Mouse (Mus musculus) heart, embryonic 12.5 days (tissue): ENCODE measurements around the gene Prickle2. TPM values are rescaled to one million over a fixed set of nuclear protein-coding genes. Genes with fewer than 3 reads are reported as not detected.

ENCODE experiments used
- ATAC-seq: fragments of 200-750 bp; cut with Nextera tagmentation; 2 replicates; pipeline ENCODE4 v1.8.0; 2017; ENCODE audit warnings: moderate TSS enrichment, moderate library complexity; ENCODE audit not compliant: insufficient number of reproducible peaks, low FRiP score
- H3K27ac ChIP-seq: fragments of 300-500 bp; sonication (generic); 2 replicates; pipeline ENCODE4 v1.5.1; 2016; ENCODE audit warnings: mild to moderate bottlenecking, moderate library complexity; ENCODE audit not compliant: poor library complexity, severe bottlenecking
- H3K27me3 ChIP-seq: fragments of 300-500 bp; sonication (generic); replicated peaks from 2 replicates; pipeline ENCODE4 v1.6.1; 2016; ENCODE audit warnings: mild to moderate bottlenecking, moderate library complexity
- H3K36me3 ChIP-seq: fragments of 300-500 bp; sonication (generic); 2 replicates; pipeline ENCODE4 v1.6.1; 2016; ENCODE audit warnings: mild to moderate bottlenecking, moderate library complexity
- H3K4me1 ChIP-seq: fragments of 300-500 bp; sonication (generic); replicated peaks from 2 replicates; pipeline ENCODE4 v1.6.1; 2016; ENCODE audit warnings: mild to moderate bottlenecking
- H3K4me2 ChIP-seq: fragments of 300-500 bp; sonication (generic); 2 replicates; pipeline ENCODE4 v1.6.1; 2016; ENCODE audit warnings: mild to moderate bottlenecking, moderate library complexity
- H3K4me3 ChIP-seq: fragments of 300-500 bp; sonication (generic); 2 replicates; pipeline ENCODE4 v1.5.1; 2016; ENCODE audit warnings: mild to moderate bottlenecking
- H3K9ac ChIP-seq: fragments of 300-500 bp; sonication (generic); 2 replicates; pipeline ENCODE4 v1.6.1; 2016; ENCODE audit warnings: mild to moderate bottlenecking, moderate library complexity
- H3K9me3 ChIP-seq: fragments of 300-500 bp; sonication (generic); replicated peaks from 2 replicates; pipeline ENCODE4 v1.6.1; 2016; ENCODE audit warnings: mild to moderate bottlenecking, moderate library complexity
- WGBS: fragments of 180-500 bp; shearing (Covaris S2); methylation state at CpG from one replicate; pipeline ENCODE4 v1.1.7; 2016; 5-methylcytosine and 5-hydroxymethylcytosine counted together
- polyA plus RNA-seq: library from polyadenylated mRNA; unstranded; fragments of >200 nt; fragmentation: Nextera tagmentation; extraction: Ambion mirVana; gene quantifications from 2 replicates; pipeline ENCODE4 v1.2.1, GENCODE M21; 2016

Prickle2 gene
- polyA plus RNA-seq, 1 experiment from 2014 or later = 7.9 TPM

DNA sequence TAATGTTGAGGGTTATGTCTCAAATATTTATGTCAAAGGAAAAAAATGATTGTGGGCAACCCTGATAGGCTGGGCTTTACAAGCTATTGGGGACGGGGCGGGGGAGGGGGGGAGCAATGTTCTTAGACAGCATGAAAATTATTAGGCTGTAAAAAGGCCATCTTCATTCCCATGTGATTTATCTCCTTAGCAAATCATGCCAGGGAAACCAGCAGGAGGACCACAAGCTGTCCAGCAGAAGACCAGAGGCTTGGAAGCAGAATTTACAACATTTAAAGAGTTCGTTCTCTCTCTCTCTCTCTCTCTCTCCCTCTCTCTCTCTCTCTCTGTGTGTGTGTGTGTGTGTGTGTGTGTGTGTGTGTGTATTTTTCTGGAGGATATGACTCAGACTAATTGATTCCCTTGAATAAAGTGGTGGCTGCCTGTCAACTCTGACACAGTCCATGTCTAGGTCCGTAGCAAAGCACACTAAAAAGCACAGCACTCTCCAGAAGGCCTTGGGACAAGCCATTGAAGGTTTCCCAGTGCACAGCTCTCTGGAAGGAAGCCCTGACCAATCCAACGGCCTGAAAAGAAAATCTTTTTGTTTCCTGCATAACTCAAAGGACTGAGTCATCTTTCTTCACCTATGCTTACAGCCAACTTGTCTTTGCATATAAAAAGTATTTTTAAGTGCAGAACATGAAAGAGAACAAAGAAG is 163.4 kb downstream of the Prickle2 start:
- no peak overlapping the region for H3K9ac ChIP-seq
- ATAC-seq = 0 out of 2 replicates have a peak, but pooled peaks have one; percentile 48
- WGBS = 58% methylated on average over 5 of the region's 5 CpGs

GRCm38 (mm10) chr6:92534226-92535031 is 171.5 kb downstream of the Prickle2 start:
- Histone ChIP-seq H3K27ac (peak overlapping the region; percentile 65), H3K36me3 (no peaks in the 10 kb centered on the region), H3K9me3 (no peaks in the 10 kb centered on the region), H3K4me1 (peaks cover 22% of the 10 kb centered on the region), H3K9ac (peak overlapping the region; percentile 63), H3K27me3 (no peaks in the 10 kb centered on the region), H3K4me3 (peak overlapping the region; percentile 53), H3K4me2 (peak overlapping the region; percentile 69)
- WGBS = 3% methylated on average over 11 of the region's 11 CpGs
- ATAC-seq = peak; percentile 85

More for the DNA sequence above, 163.4 kb downstream of the Prickle2 start:
- no peak overlapping the region for H3K4me3 ChIP-seq
- H3K36me3 ChIP-seq = no peaks in the 10 kb centered on the region
- H3K9me3 ChIP-seq = no peaks in the 10 kb centered on the region
- no peaks in the 10 kb centered on the region for H3K27me3 ChIP-seq
- H3K27ac ChIP-seq = peak overlapping the region; percentile 17; the same call in 1 of the 2 replicates
- H3K4me2 ChIP-seq = no peak overlapping the region
- peaks cover 5% of the 10 kb centered on the region for H3K4me1 ChIP-seq

DNA sequence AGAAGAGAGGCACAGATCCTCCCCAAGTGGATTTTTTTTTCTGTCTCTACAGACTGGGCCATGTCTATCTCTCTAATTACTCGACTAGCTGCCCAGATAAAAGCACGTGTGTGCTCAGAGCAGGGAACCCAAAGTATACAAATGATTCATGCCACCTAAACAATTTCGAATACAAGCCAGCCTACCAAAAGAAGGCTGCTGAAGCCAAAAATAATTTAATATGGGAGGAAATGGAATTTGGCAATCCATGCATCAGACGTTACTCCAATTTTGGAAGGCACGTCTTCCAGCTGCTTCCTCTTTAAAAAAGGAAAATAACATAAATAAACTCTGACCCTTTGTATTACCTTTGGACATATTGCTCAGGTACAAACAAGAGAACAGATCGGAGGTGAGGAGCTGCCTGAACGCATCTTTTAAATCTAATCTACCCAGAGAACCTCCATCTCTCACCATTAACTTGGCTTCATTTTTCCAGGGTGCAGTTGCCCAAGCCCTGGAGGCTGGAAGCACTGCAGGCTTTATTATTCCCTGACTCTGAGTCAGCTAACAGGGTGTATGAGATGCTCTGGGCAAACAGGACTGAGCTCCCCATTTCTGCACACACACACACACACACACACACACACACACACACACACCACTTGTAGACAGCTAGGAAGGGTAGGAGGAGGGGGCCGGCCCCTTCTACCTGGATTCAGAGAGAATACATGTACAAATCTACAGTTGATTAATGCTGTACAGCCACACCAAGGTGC is 172.5 kb downstream of the Prickle2 start:
- Histone ChIP-seq H3K4me2 (peak overlapping the region; percentile 69), H3K4me3 (peak overlapping the region; percentile 53), H3K27me3 (no peaks in the 10 kb centered on the region), H3K36me3 (no peaks in the 10 kb centered on the region), H3K27ac (peak overlapping the region; percentile 15), H3K9me3 (no peaks in the 10 kb centered on the region), H3K9ac (peak overlapping the region; percentile 41; the same call in 1 of the 2 replicates), H3K4me1 (peaks cover 22% of the 10 kb centered on the region)
- no peak for ATAC-seq
- 53% methylated on average over 8 of the region's 8 CpGs for WGBS

- WGBS = 37% methylated on average over 3 of the region's 3 CpGs
- peak overlapping the region; percentile 11; the same call in 1 of the 2 replicates for H3K9ac ChIP-seq
- H3K4me3 ChIP-seq = peak overlapping the region; percentile 53
These were observed 173.1 kb downstream of the Prickle2 start for GRCm38 (mm10) chr6:92532896-92533295.

DNA sequence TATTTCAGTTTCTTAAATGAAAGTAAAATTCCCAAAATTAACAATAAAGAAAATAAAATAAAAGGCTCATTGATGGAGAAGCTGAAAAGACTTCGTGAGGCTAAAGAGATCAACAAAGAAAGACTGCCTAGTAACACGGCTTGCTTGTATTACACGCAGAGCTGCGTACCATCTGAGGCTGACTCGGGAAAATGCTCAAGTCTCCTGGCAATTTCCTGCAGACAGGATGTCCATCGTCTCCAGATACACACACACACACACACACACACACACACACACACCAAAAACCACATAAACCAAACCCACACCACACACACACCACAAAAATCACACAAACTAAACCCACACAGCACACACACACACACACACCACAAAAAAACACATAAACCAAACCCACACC is 173.6 kb downstream of the Prickle2 start:
- peaks cover 23% of the 10 kb centered on the region for H3K4me1 ChIP-seq
- ATAC-seq = no peak; the same call in 1 of the 2 replicates
- WGBS = 70% methylated on average over 6 of the region's 6 CpGs
- no peaks in the 10 kb centered on the region for H3K36me3 ChIP-seq
- peak overlapping the region; percentile 15 for H3K27ac ChIP-seq
- H3K4me2 ChIP-seq = peak overlapping the region; percentile 69
- peak overlapping the region; percentile 53 for H3K4me3 ChIP-seq
- peak overlapping the region; percentile 11; the same call in 1 of the 2 replicates for H3K9ac ChIP-seq
- H3K9me3 ChIP-seq = no peaks in the 10 kb centered on the region
- no peaks in the 10 kb centered on the region for H3K27me3 ChIP-seq

More at GRCm38 (mm10) chr6:92532896-92533295, 173.1 kb downstream of the Prickle2 start:
- no peaks in the 10 kb centered on the region for H3K27me3 ChIP-seq
- peaks cover 22% of the 10 kb centered on the region for H3K4me1 ChIP-seq
- H3K4me2 ChIP-seq = peak overlapping the region; percentile 69
- H3K36me3 ChIP-seq = no peaks in the 10 kb centered on the region
- no peak for ATAC-seq
- H3K9me3 ChIP-seq = no peaks in the 10 kb centered on the region
- peak overlapping the region; percentile 15 for H3K27ac ChIP-seq

- no peak overlapping the region for H3K9ac ChIP-seq
- H3K4me1 ChIP-seq = peaks cover 17% of the 10 kb centered on the region
- no peaks in the 10 kb centered on the region for H3K36me3 ChIP-seq
- no peak overlapping the region for H3K4me2 ChIP-seq
- no peak overlapping the region for H3K27ac ChIP-seq
- ATAC-seq = no peak
- no peak overlapping the region for H3K4me3 ChIP-seq
- H3K27me3 ChIP-seq = no peaks in the 10 kb centered on the region
- no peaks in the 10 kb centered on the region for H3K9me3 ChIP-seq
- WGBS = 59% methylated on average over 3 of the region's 3 CpGs
These were observed 179.7 kb downstream of the Prickle2 start for GRCm38 (mm10) chr6:92526212-92526611.

GRCm38 (mm10) chr6:92525646-92526045 is 180.3 kb downstream of the Prickle2 start:
- Histone ChIP-seq H3K4me1 (peaks cover 17% of the 10 kb centered on the region), H3K9ac (no peak overlapping the region), H3K27me3 (no peaks in the 10 kb centered on the region), H3K9me3 (no peaks in the 10 kb centered on the region), H3K27ac (no peak overlapping the region), H3K36me3 (no peaks in the 10 kb centered on the region), H3K4me3 (no peak overlapping the region), H3K4me2 (no peak overlapping the region)
- ATAC-seq = no peak
- 85% methylated on average over 2 of the region's 2 CpGs for WGBS

DNA sequence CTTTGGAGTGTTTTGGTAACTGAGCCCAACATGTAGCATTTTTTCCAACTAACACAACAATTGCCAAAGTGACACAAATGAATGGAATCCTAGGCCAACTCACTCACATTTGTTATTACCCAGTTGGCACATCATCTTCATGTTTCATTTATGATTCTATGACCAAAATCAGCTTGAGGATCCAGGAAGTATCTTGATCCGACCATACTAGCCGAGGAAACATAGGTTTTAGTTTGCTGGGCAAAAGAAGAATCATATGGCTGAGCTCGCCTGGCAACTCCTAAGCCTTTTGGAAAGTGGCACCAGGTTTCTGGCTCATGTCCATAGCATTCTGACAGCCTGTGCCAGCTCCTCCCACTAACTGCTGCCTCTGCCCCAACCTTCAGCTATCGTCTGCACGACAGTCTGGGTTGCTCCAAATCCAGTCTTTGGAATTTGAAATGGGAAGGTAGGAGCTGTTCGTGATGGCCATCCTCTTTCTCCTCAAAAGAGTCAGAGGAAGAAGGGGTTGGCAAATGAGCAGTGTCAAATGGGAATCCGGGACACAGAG is 184.4 kb downstream of the Prickle2 start:
- Histone ChIP-seq H3K4me2 (no peak overlapping the region), H3K9ac (no peak overlapping the region), H3K27me3 (no peaks in the 10 kb centered on the region), H3K27ac (no peak overlapping the region), H3K36me3 (no peaks in the 10 kb centered on the region), H3K9me3 (no peaks in the 10 kb centered on the region), H3K4me1 (peaks cover 51% of the 10 kb centered on the region), H3K4me3 (no peak overlapping the region)
- ATAC-seq = no peak
- 50% methylated on average over 7 of the region's 7 CpGs for WGBS

DNA sequence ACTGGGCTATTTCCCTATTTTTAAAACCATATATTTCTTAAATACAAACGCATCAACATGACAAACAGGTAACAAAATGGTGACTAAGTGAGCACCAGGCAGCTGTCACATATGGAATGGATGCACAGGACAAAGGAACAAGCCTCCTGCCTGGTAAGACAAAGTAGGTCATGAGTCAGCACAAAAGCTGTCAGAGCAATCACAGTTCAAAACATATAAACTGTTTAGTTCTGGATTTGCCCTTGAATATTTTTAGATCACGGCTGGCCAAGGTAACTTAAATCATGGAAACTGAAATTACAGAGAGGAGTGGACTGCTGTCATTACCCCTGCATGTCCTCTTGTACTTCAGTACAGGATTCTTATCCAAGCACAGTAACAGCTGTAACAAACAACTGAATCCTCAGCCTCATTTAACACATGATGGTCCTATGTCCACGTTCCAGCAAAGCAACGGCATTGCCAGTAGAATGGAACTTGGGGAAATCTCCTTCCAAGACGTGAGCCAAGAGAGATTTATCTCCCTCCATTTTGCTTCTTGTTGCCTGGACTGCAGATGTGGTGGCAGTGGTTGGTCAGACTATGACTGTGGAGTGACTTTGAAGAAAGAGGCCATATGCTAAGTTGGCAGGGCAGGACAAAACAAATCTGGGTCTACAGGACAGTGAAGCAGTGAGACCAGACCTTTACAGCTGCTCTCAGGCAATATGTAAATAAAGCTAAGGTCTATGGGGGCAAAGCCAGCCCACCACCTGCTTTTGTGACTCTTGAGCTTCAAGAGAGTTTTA is 185.7 kb downstream of the Prickle2 start:
- WGBS = 68% methylated on average over 5 of the region's 5 CpGs
- H3K4me3 ChIP-seq = no peak overlapping the region
- H3K9me3 ChIP-seq = no peaks in the 10 kb centered on the region
- no peaks in the 10 kb centered on the region for H3K27me3 ChIP-seq
- no peak overlapping the region for H3K4me2 ChIP-seq
- no peak overlapping the region for H3K9ac ChIP-seq
- H3K4me1 ChIP-seq = peaks cover 48% of the 10 kb centered on the region
- H3K36me3 ChIP-seq = no peaks in the 10 kb centered on the region
- H3K27ac ChIP-seq = no peak overlapping the region
- no peak for ATAC-seq

DNA sequence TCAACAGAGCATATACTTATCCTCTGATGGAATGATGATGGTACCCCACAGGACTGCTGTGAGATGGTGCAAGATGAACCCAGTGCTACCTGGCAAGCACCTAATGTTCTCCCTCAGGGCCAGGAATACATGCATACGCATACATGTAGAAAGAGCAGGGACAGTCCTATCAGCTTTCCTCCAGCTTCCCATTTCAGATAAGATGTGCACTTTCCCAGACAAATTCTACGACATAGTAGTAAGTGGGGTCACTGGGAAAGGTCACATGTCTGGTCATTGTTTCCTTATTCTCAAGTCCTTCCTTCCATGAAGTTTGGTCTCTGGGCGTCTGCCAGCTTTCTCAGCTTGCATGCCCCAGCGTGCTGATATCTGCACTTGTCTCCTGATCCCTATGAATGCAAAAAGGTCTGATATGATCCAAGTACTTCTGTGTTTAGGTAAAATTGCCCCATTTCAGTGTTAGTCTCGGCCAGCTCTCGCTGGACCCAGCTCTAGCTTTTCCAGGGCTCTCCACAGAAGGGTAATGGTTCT is 187.5 kb downstream of the Prickle2 start:
- Histone ChIP-seq H3K4me2 (no peak overlapping the region), H3K4me3 (no peak overlapping the region), H3K9me3 (no peaks in the 10 kb centered on the region), H3K9ac (no peak overlapping the region), H3K36me3 (no peaks in the 10 kb centered on the region), H3K4me1 (peaks cover 48% of the 10 kb centered on the region), H3K27ac (peak overlapping the region; percentile 65), H3K27me3 (no peaks in the 10 kb centered on the region)
- ATAC-seq = peak; percentile 53; the same call in 1 of the 2 replicates
- 28% methylated on average over 6 of the region's 6 CpGs for WGBS
